Mouse (Mus musculus) megakaryocyte, embryonic 14.5 days (primary cell): ENCODE results near the gene Phldb1.

Experiments used
- FLI1 ChIP-seq: IDR thresholded peaks from 2 replicates; pipeline ENCODE4 v1.6.1; 2012; ENCODE audit warnings: low read length, inconsistent platforms, mixed read lengths
- GATA1 ChIP-seq: IDR thresholded peaks from 3 replicates; pipeline ENCODE4 v1.6.1; 2012; ENCODE audit warnings: mixed read lengths, low read length, inconsistent platforms, borderline replicate concordance

GRCm38 (mm10) chr9:44737240-44737949 lies 2.4 kb upstream of the Phldb1 start:
- TF ChIP-seq GATA1 (no peak), FLI1 (no peak)
